Mouse (Mus musculus): ENCODE data around the gene 1700080E11Rik. TPM values are rescaled to one million over a fixed set of nuclear protein-coding genes. Genes with fewer than 3 reads are reported as not detected.
A peak's percentile ranks its signal among the peaks of the same experiment; 100 is the strongest.
"Not testable (repeated sequence)": the region's sequence is repeated elsewhere in the genome, so short reads cannot be mapped to it uniquely, and the experiment has no call there.

The 1700080E11Rik gene
- total RNA-seq (2021), result not detected
- long read RNA-seq, result 0 reads

DNA sequence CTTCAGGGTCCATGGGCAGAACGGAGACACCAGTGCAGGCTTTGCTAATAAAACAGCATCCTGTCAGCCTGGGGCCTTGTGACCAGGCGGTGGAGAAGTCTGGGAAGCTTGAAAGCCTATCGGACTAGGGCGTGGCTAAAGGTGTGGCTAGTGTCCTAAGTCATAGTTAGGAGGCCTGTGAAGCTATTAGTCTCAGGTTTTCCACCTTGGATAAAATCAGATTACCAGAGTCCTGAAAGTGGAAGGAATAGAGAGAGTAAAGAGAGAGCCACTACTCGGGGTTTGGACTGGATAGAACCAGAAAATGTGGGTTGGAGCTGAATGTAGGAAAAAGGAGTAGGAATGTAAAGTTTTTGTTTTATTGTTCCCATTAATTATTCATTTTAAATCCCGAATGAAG is at the start of gene 1700080E11Rik:
Gene 1700080E11Rik (minus strand): TSS at position 101 of the 400 bp plus-strand sequence.
- DNase-seq (ENCODE audit: low spot score in 2 of 2), result no peak

DNA sequence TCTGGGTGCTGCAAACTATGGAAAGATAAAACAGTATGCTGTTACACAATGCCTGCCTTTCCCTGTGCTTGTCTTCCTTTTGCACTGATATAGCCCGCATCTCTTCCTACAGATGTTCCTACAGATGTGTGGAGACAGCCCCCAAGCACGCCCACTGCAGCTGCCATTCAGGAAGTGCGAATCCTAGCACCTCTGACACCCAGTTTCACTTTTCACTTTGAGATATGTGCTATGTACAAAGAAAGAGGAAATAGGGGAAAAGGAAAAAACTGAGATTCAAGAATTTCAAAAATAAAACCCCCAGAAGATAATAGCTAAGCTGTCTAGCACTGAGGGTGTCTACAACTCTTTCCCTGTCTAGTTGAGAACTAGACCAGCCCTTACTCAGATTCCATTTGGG is 41.8 kb upstream of the 1700080E11Rik start:
- DNase-seq (ENCODE audit: low spot score in 2 of 2), result no peak

DNA sequence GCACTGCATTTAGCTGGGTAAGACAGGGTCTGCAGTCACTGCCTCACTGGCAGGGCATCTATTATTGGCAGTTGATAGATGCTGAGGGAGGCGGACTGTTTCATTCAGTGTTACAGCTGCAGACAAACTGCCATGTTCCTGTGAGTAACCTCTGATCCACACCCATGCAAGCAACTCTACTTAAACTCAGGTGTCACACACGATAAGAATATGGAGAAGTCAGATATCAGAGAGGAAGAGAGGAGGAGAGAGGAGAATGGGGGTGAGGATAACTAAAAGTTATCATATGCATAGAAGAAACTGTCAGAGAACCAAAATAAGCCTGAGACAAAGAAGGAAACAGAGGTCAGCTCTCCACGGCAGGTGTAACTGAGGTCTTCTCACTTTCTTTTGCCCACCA is 37.5 kb upstream of the 1700080E11Rik start:
- DNase-seq (ENCODE audit: low spot score in 2 of 2), result no peak

DNA sequence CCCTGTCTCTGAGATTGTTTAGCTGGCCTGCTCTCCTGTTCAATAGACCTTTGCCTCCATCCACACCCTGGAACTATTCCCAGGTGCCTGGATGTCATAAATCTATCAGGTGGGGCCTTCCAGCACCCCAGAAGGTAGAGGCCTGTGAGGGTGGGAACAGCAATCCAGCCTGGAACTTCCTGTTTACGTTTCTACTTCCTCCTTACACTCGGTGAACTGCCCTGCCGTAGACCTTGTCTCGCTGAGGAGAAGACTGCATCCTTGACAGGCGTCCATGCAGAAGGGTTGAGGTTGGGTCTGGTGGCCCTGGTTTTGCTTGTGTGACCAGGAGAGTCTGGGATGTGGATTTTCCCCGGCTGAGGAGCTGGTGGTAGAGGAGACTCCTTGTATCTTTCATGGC is 5.7 kb downstream of the 1700080E11Rik start:
- DNase-seq (ENCODE audit: low spot score in 2 of 2), result no peak

DNA sequence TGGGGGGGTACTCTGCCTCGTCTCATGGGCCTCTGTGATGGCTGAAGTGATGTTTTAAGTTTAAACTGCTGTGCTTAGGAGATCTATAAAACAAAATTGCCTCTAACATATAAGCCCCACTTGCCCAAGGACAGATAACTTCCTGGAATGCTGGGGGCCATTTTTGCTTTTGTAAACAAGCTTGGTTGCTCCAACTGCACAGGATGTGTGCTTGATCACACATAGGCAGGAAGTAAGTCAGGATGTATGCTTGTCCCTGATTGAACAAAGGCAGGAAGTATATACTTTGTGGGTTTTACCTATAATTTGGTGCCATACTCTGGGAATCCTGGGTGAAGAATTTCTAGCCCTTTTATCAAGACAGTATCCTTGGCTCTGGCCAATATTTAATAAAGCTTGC is 8.5 kb downstream of the 1700080E11Rik start:
- no peak for DNase-seq (ENCODE audit: low spot score in 2 of 2)

DNA sequence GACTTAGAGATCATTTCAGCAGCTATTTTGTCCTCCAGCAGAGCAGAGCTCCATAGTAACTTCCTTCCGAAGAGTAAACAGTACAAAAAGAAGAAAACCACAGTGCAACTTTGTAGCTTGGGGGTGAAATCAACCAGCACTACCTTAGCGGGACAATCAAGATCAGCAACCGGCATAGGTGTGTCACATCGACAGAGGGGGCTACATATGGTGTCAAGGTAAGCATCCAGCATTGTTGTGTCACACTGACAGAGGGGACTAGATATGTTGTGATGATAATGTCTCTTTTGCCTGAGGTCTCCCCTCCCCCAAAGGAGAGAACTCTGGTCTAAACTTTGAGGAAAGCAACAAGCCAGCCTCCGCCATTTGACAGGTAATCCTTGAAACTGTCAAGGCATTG is 10.4 kb downstream of the 1700080E11Rik start:
- DNase-seq (ENCODE audit: low spot score in 2 of 2), result no peak

DNA sequence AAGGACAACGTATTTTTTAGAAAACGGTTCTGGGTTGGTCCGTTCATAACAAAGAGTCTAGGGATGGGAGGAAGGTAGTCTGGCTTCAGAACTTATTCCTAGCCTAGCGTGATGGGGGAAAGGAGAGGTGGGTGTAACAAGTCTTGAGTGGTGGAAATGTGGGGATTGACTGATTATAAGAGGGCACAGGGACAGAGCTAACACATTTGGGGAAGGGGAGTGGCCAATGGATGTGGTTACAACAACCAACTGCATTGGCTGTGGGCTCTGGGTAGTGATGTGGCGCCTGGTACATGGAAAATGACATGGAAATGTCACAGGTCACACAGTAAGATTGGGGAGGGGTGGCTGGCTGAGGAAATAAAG is 12.9 kb downstream of the 1700080E11Rik start:
- DNase-seq (ENCODE audit: low spot score in 2 of 2), result no peak

DNA sequence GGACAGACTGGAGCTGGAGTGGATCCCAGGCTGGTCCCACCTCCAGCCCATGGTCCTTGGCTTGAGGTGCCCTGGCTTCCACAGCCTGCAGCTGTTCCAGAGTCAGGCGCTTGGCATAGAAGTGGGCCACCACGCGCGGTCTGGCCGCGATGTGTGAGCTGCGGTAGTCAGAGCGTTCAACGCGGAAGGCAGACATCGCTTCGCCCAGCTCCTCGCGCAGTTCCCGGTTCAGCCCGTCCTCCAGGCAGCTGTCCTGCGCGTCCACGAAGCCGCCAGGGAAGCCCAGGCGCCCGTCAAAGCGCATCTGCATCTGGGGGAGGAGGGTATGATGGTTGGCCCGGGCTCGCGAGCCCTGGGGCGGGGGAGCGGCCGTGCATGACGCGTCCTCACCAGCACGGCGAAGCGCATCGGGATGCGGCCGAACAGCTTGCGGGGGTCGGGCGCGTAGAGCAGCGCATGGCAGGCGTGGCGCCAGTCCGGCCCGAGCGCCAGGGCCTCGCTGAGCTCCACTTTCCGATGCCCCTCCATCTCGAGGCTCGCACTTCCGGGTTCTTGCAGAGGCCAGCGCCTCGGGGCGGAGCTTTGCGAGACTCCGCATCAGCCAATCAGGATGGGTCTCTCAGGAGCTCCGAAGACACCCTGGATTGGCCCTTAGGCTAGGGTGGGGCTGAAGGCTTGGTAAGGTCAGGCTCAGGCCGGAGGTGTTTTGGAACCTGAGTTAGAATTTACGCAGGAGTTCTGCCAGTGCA is 13.5 kb downstream of the 1700080E11Rik start, which contains the start of gene Nudt16:
Gene Nudt16 (minus strand): TSS at position 572 of the 749 bp plus-strand sequence.
- DNase-seq (ENCODE audit: low spot score in 2 of 2), result peak; percentile 89 to 93

DNA sequence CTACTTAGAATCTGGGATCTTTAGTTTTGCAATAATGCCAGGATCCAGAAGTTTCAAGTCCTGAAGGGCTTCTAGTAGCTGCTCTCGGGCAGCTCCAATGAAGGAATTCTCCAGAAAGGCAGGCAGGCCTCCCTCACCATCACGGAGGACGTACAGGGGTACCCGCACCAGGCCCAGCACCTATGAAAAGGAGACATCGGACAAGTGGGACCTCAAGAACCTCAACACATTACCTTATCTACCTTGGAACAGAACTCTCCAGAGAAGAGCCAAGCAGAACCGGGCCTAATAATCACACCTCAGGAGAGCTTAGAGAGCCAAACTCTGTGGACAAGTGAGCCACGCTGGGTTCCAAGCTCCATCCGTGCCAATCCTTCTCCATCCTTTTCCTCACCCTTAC is 14.6 kb downstream of the 1700080E11Rik start:
- DNase-seq (ENCODE audit: low spot score in 2 of 2), result no peak

DNA sequence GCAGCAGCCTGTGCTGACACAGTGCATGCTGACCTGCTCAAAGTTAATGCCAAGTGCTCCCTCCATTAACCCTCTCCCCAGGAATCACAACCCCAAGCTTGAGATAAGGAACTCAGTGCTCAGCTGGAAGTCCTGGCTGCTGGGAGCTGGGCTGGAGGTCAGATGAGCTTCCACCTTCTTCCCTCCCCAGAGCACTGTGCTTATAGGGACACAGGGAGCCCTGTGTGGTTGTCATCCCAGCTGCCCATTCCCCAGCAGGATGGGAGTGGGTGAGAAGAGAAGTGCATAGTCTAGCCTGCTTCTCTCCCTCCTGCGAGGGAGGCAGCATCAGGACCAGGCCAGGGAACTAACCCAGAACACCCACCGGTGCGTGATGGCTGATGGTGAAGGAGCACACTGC is 19.7 kb downstream of the 1700080E11Rik start:
- not testable (repeated sequence) for DNase-seq (ENCODE audit: low spot score in 2 of 2)

DNA sequence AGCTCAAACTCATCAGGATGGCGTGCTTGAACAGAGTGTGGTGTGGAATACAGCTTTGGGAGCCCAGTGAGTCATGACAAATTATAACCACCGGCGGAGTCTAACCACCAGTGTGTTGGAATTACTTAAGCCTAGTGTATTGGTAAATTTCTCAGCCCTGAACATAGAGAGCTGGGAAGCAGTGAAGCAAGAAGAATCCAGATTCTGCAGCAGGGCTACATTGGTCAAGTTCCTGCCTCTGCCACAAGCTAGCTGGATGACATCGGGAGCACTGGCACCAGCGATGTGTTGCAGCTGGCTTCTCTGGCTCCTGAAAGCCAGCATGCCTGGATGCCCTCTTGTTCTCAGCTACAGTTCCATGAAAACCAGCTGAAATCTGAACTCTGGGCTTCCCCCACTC is 41.0 kb downstream of the 1700080E11Rik start:
- no peak for DNase-seq (ENCODE audit: low spot score in 2 of 2)

DNA sequence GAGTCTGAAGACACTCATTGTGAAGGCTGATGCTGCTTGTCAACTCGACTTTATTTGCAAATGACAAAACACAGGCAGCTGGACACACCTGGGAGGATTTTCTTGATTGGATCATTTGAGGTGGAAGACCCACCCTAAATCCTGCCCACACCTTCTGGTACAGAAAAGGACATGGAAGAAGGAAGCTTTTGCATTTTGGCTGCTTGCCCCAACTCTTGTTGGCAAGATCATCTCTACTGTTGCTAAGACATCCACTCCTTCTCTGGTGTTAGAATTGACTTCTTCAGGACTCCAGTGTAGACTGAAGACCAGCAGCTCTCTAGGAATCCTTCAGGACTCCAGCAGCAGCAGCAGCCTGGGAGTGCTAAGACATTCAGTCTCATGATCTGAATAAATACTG is 43.0 kb downstream of the 1700080E11Rik start:
- no peak for DNase-seq (ENCODE audit: low spot score in 2 of 2)

DNA sequence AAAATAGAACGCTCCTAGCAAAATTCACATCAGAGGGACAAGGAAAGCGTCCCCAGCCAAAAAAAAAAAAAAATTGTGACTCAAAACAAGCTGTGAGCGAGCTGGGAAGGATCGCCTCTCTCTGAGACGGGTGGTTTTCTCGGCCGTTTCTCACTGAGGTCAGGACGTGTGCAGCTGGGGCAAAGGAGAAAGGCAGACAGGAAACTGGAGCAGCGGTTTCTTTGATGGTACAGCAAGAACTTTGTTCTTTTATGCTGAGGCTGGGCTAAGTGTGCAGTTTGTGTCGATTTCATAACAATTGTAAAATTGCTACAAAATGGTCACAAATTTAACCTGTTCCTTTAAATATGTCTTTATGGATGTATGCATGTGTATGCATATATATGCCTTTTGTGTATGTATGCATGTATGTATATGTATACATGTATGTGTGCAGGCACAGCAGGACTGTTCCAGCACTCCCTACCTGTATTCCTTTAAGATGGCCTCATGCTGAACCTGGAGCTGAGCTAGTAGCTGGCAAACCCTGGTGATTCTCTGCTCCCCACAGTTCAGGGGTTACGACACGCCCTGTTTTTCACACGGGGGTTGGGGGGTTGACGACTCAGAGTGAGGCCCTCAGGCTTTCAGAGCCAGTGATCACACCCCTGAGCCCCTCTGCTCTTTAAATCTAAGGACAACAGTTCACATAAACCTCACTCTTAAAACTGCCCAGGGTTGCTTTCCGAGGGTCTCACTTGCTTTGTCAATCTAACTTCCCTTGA is 43.9 kb downstream of the 1700080E11Rik start:
- no peak for DNase-seq (ENCODE audit: low spot score in 2 of 2)

Other genes starting within 250 kb of the 1700080E11Rik start
- 10 to 100 TPM; 76.4 to 85.0 TPM for gene Mrpl3, start 91.9 kb downstream of the 1700080E11Rik start, total RNA-seq (2021)
- 10 to 100 TPM; 15.6 to 16.1 TPM for gene Nudt16, start 13.3 kb downstream of the 1700080E11Rik start, total RNA-seq (2021)